Mouse (Mus musculus) testis, adult 2 months (tissue): ENCODE data around the gene AI661453.
A peak's percentile ranks its signal among the peaks of the same experiment; 100 is the strongest.

Experiments used
- CTCF ChIP-seq: fragments of 200-500 bp; IDR thresholded peaks from 2 replicates; pipeline ENCODE4 v1.5.1; 2012; ENCODE audit warnings: low read depth, mild to moderate bottlenecking, inconsistent platforms, low read length, moderate library complexity; ENCODE audit not compliant: control insufficient read depth, insufficient read depth, insufficient replicate concordance
- POLR2A ChIP-seq: fragments of 200-500 bp; IDR thresholded peaks from 2 replicates; pipeline ENCODE4 v1.6.1; 2012; ENCODE audit warnings: low read depth, mild to moderate bottlenecking, inconsistent platforms, low read length, moderate library complexity; ENCODE audit not compliant: control insufficient read depth

- TF ChIP-seq POLR2A (peak; percentile 39; the same call in 1 of the 2 replicates), CTCF (no peak)
Observed at GRCm38 (mm10) chr17:47421566-47421965, 14.8 kb upstream of the AI661453 start.
